Mouse (Mus musculus): ENCODE results near the gene Atp5b. TPM values are rescaled to one million over a fixed set of nuclear protein-coding genes. Genes with fewer than 3 reads are reported as not detected.

Gene Atp5b
- total RNA-seq, 2 experiments from 2014 or later = 1,726 to 1,851 TPM

- no peak for DNase-seq (ENCODE audit: low spot score in 2 of 2)
Observed at GRCm38 (mm10) chr10:128095003-128095636, 12.0 kb downstream of the Atp5b start.

GRCm38 (mm10) chr10:128096313-128096692, 13.2 kb downstream of the Atp5b start:
- no peak for DNase-seq (ENCODE audit: low spot score in 2 of 2)

GRCm38 (mm10) chr10:128096693-128097586, 13.9 kb downstream of the Atp5b start:
- peak; percentile 73 to 85 for DNase-seq (ENCODE audit: low spot score in 2 of 2)

- DNase-seq (ENCODE audit: low spot score in 2 of 2) = peak; percentile 26 to 61
Observed at GRCm38 (mm10) chr10:128097587-128097971, 14.5 kb downstream of the Atp5b start.

GRCm38 (mm10) chr10:128110103-128110761, 27.2 kb downstream of the Atp5b start:
- no peak for DNase-seq (ENCODE audit: low spot score in 2 of 2)

GRCm38 (mm10) chr10:128111227-128111626, 28.2 kb downstream of the Atp5b start:
- DNase-seq (ENCODE audit: low spot score in 2 of 2) = no peak

- no peak for DNase-seq (ENCODE audit: low spot score in 2 of 2)
Observed at GRCm38 (mm10) chr10:128123833-128124232, 40.8 kb downstream of the Atp5b start.

- DNase-seq (ENCODE audit: low spot score in 2 of 2) = no peak
Observed at GRCm38 (mm10) chr10:128124831-128125230, 41.8 kb downstream of the Atp5b start.

- no peak for DNase-seq (ENCODE audit: low spot score in 2 of 2)
Observed at GRCm38 (mm10) chr10:128125951-128126350, 42.9 kb downstream of the Atp5b start.

- no peak for DNase-seq (ENCODE audit: low spot score in 2 of 2)
Observed at GRCm38 (mm10) chr10:128127497-128127896, 44.4 kb downstream of the Atp5b start.

- DNase-seq (ENCODE audit: low spot score in 2 of 2) = no peak
Observed at GRCm38 (mm10) chr10:128128143-128128542, 45.1 kb downstream of the Atp5b start.

GRCm38 (mm10) chr10:128131297-128131696, 48.2 kb downstream of the Atp5b start:
- DNase-seq (ENCODE audit: low spot score in 2 of 2) = no peak

GRCm38 (mm10) chr10:128131812-128132211, 48.7 kb downstream of the Atp5b start:
- no peak for DNase-seq (ENCODE audit: low spot score in 2 of 2)

- DNase-seq (ENCODE audit: low spot score in 2 of 2) = peak; percentile 62 to 72
Observed at GRCm38 (mm10) chr10:128133650-128134332, 50.7 kb downstream of the Atp5b start.

GRCm38 (mm10) chr10:128135374-128135773, 52.3 kb downstream of the Atp5b start:
- no peak for DNase-seq (ENCODE audit: low spot score in 2 of 2)

Small RNA genes within 50 kb of the gene (microRNA-seq; reads per million reads assigned to microRNA genes)
- gene Mir677 = 19.7 to 20.2 reads per million in 2 experiments

Other genes with a start within 250 kb of the Atp5b start
- not detected for gene Rdh19, start 233.3 kb upstream of the Atp5b start, total RNA-seq (2021)
- not detected for gene Rdh16f2, start 216.8 kb upstream of the Atp5b start, total RNA-seq (2021)
- gene Rdh7, start 194.5 kb upstream of the Atp5b start, total RNA-seq (2021) = not detected
- gene Sdr9c7, start 184.8 kb upstream of the Atp5b start, total RNA-seq (2021) = not detected
- not detected for gene Hsd17b6, start 75.7 kb upstream of the Atp5b start, total RNA-seq (2021)
- gene Prim1, start 68.1 kb upstream of the Atp5b start, total RNA-seq (2021) = 1 to 10 TPM; 6.8 to 7.4 TPM
- gene Naca, start 47.7 kb upstream of the Atp5b start, total RNA-seq (2021) = 100 to 1,000 TPM; 338 to 356 TPM
- 100 to 1,000 TPM; 146 to 153 TPM for gene Ptges3, start 24.3 kb upstream of the Atp5b start, total RNA-seq (2021)
- 10 to 100 TPM; 39.6 to 41.9 TPM for gene Baz2a, start 8.3 kb downstream of the Atp5b start, total RNA-seq (2021)
- gene Rbms2, start 97.0 kb downstream of the Atp5b start, total RNA-seq (2021) = 10 to 100 TPM; 12.9 to 15.3 TPM
- 10 to 100 TPM; 19.6 to 19.7 TPM for gene Gls2, start 111.2 kb downstream of the Atp5b start, total RNA-seq (2021)
- gene Spryd4, start 128.5 kb downstream of the Atp5b start, total RNA-seq (2021) = 10 to 100 TPM; 10.1 to 10.2 TPM
- gene Mip, start 142.6 kb downstream of the Atp5b start, total RNA-seq (2021) = not detected
- gene Timeless, start 148.8 kb downstream of the Atp5b start, total RNA-seq (2021) = 1 to 10 TPM; 4.1 to 4.6 TPM
- gene Apon, start 170.8 kb downstream of the Atp5b start, total RNA-seq (2021) = not detected
- not detected for gene Apof, start 185.4 kb downstream of the Atp5b start, total RNA-seq (2021)
- gene Stat2, start 187.3 kb downstream of the Atp5b start, total RNA-seq (2021) = 10 to 100 TPM; 32.0 to 32.1 TPM
- gene Il23a, start 215.5 kb downstream of the Atp5b start, total RNA-seq (2021) = not detected
- 10 to 100 TPM; 12.9 to 13.2 TPM for gene Pan2, start 220.1 kb downstream of the Atp5b start, total RNA-seq (2021)
- gene Cnpy2, start 239.2 kb downstream of the Atp5b start, total RNA-seq (2021) = 10 to 100 TPM; 79.5 to 88.1 TPM